Mouse (Mus musculus): Measurements from ENCODE around the gene Mapkap1. TPM values are rescaled to one million over a fixed set of nuclear protein-coding genes. Genes with fewer than 3 reads are reported as not detected.

Mapkap1 gene
- polyA plus RNA-seq, 1 experiment from 2014 or later, result 99.7 TPM

DNA sequence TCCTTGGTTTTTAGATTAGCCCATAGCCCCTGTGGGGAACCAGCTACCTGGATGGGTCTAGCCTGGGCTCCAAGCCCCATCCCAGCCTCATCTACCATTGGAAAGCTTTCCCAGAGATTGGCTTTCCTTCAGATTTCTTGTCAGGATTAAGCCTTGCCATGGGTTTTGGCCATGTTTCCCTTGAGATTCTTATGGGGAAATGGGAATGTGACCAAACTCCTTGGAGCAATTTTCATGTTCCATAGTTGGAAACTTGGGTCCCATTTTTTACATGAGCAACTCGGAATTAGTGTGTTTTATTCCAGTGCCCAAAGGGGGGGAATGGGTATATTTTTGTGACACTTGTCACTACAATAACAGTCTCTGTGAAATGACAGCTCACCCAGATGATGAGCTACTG, 125.8 kb downstream of the Mapkap1 start:
- Histone ChIP-seq H3K27me3 (ENCODE audit: control insufficient read depth, insufficient read depth, low read length) (no peaks in the 10 kb centered on the region), H3K27ac (ENCODE audit: low read depth, low read length) (no peak overlapping the region), H3K4me3 (ENCODE audit: low read length) (no peak overlapping the region), H3K4me1 (ENCODE audit: control insufficient read depth, insufficient read depth, low read length) (0 out of 2 replicates have a peak, but pooled peaks cover 2% of the 10 kb centered on the region), H3K9ac (ENCODE audit: low read depth, low read length) (no peak overlapping the region), H3K4me2 (replicated peaks; ENCODE audit: low read depth, low read length) (no peak overlapping the region), H3K36me3 (ENCODE audit: control insufficient read depth, insufficient read depth, low read length) (0 out of 2 replicates have a peak, but pooled peaks cover 2% of the 10 kb centered on the region), H3K9me3 (ENCODE audit: control insufficient read depth, low read length) (no peaks in the 10 kb centered on the region)
- no peak for ATAC-seq (ENCODE audit: low FRiP score, low TSS enrichment)
- 84% methylated on average over 1 of the region's 1 CpGs for WGBS

DNA sequence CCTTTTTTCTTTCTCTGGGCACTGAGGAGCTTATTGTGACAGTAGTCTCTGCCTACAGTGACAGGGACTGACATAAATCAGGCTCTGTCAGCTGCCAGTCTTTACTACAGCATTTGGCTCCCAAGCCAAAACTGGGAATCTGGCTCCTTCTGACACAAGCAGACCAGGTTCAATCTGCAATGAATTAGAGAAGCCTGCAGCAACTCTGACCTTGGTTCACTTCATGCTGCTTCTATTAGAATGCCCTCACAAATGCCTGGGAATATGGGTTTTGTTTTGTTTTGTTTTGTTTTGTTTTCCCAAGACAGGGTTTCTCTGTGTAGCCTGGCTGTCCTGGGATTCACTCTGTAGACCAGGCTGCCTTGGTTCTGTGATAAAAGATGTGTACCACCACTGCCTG, 126.7 kb downstream of the Mapkap1 start:
- ATAC-seq (ENCODE audit: low FRiP score, low TSS enrichment), result no peak
- H3K4me1 ChIP-seq (ENCODE audit: control insufficient read depth, insufficient read depth, low read length), result 0 out of 2 replicates have a peak, but pooled peaks cover 2% of the 10 kb centered on the region
- H3K36me3 ChIP-seq (ENCODE audit: control insufficient read depth, insufficient read depth, low read length), result 0 out of 2 replicates have a peak, but pooled peaks cover 2% of the 10 kb centered on the region
- no peaks in the 10 kb centered on the region for H3K27me3 ChIP-seq (ENCODE audit: control insufficient read depth, insufficient read depth, low read length)
- H3K9me3 ChIP-seq (ENCODE audit: control insufficient read depth, low read length), result no peaks in the 10 kb centered on the region
- H3K9ac ChIP-seq (ENCODE audit: low read depth, low read length), result no peak overlapping the region
- H3K4me2 ChIP-seq (replicated peaks; ENCODE audit: low read depth, low read length), result no peak overlapping the region
- no peak overlapping the region for H3K27ac ChIP-seq (ENCODE audit: low read depth, low read length)
- no peak overlapping the region for H3K4me3 ChIP-seq (ENCODE audit: low read length)

DNA sequence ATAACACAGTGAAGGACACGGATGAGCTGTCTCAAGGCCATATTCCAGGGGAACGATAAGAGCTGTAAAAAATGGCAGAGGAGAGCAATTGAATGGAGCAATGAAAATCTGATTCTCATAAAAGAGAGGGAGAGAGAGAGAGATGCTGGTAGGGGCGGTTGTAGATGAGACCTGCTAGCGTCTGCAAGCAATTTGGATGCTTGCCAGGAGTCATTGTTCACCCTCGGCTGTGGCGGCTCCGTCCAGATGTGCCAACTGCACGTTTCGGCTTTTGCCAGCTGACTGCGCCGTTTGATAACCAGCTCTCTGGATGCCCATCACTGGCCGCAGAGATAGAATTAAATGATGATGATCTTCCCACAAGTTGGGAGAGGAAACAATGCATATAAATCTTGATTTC, 128.4 kb downstream of the Mapkap1 start:
- no peak for ATAC-seq (ENCODE audit: low FRiP score, low TSS enrichment)
- no peak overlapping the region for H3K4me3 ChIP-seq (ENCODE audit: low read length)
- no peak overlapping the region for H3K9ac ChIP-seq (ENCODE audit: low read depth, low read length)
- WGBS, result 70% methylated on average over 12 of the region's 12 CpGs
- 0 out of 2 replicates have a peak, but pooled peaks cover 2% of the 10 kb centered on the region for H3K36me3 ChIP-seq (ENCODE audit: control insufficient read depth, insufficient read depth, low read length)
- H3K4me1 ChIP-seq (ENCODE audit: control insufficient read depth, insufficient read depth, low read length), result 0 out of 2 replicates have a peak, but pooled peaks cover 2% of the 10 kb centered on the region
- no peaks in the 10 kb centered on the region for H3K9me3 ChIP-seq (ENCODE audit: control insufficient read depth, low read length)
- H3K27ac ChIP-seq (ENCODE audit: low read depth, low read length), result no peak overlapping the region
- H3K4me2 ChIP-seq (replicated peaks; ENCODE audit: low read depth, low read length), result no peak overlapping the region
- H3K27me3 ChIP-seq (ENCODE audit: control insufficient read depth, insufficient read depth, low read length), result no peaks in the 10 kb centered on the region

DNA sequence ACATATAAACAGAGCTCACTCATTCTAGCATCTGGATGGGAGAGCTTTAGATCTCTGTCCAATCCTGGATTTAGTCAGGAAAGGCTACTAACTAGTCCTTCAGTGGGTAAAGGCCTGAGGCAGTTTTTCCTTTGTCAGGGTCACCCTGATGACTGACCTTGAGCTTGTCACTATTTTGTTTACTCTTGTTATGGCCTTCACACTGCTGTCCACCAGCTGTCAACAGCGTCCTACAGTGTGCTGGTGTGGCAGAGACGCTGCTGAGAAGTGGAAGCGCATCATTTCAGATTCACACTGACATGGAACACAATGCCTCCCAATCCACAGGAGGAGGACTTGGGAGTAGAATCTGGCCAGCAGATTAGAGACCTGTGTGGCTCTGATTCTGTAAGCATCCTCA, 130.8 kb downstream of the Mapkap1 start:
- Histone ChIP-seq H3K9ac (ENCODE audit: low read depth, low read length) (no peak overlapping the region), H3K4me1 (ENCODE audit: control insufficient read depth, insufficient read depth, low read length) (no peaks in the 10 kb centered on the region), H3K27me3 (ENCODE audit: control insufficient read depth, insufficient read depth, low read length) (no peaks in the 10 kb centered on the region), H3K4me3 (ENCODE audit: low read length) (no peak overlapping the region), H3K36me3 (ENCODE audit: control insufficient read depth, insufficient read depth, low read length) (peaks cover 2% of the 10 kb centered on the region; the same call in 1 of the 2 replicates), H3K4me2 (replicated peaks; ENCODE audit: low read depth, low read length) (no peak overlapping the region), H3K27ac (ENCODE audit: low read depth, low read length) (no peak overlapping the region), H3K9me3 (ENCODE audit: control insufficient read depth, low read length) (no peaks in the 10 kb centered on the region)
- ATAC-seq (ENCODE audit: low FRiP score, low TSS enrichment), result no peak
- 85% methylated on average over 3 of the region's 3 CpGs for WGBS

DNA sequence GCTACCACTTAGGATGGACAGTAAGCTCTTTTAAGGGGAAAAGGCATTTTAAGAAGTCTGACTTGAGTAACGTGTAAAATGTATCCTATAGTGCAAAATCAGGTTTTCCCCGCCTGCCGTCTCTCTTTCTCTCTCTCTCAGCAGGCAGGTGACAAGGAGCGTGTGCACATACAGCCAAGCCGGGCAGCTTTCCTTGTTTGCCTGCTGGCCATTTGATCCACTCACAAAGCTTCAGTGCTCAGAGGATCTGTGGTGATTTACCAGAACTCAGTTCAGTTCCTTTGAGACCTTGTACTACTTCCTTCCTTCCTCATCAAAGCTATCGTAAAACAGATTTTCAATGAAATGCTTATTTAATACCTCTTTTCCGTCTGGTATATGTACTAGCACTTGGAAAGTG, 137.0 kb downstream of the Mapkap1 start:
- Histone ChIP-seq H3K27me3 (ENCODE audit: control insufficient read depth, insufficient read depth, low read length) (no peaks in the 10 kb centered on the region), H3K9me3 (ENCODE audit: control insufficient read depth, low read length) (no peaks in the 10 kb centered on the region), H3K4me2 (replicated peaks; ENCODE audit: low read depth, low read length) (no peak overlapping the region), H3K27ac (ENCODE audit: low read depth, low read length) (no peak overlapping the region), H3K9ac (ENCODE audit: low read depth, low read length) (no peak overlapping the region), H3K36me3 (ENCODE audit: control insufficient read depth, insufficient read depth, low read length) (no peaks in the 10 kb centered on the region; the same call in 1 of the 2 replicates), H3K4me1 (ENCODE audit: control insufficient read depth, insufficient read depth, low read length) (0 out of 2 replicates have a peak, but pooled peaks cover 2% of the 10 kb centered on the region), H3K4me3 (ENCODE audit: low read length) (no peak overlapping the region)
- no peak for ATAC-seq (ENCODE audit: low FRiP score, low TSS enrichment)
- 56% methylated on average over 7 of the region's 7 CpGs for WGBS

DNA sequence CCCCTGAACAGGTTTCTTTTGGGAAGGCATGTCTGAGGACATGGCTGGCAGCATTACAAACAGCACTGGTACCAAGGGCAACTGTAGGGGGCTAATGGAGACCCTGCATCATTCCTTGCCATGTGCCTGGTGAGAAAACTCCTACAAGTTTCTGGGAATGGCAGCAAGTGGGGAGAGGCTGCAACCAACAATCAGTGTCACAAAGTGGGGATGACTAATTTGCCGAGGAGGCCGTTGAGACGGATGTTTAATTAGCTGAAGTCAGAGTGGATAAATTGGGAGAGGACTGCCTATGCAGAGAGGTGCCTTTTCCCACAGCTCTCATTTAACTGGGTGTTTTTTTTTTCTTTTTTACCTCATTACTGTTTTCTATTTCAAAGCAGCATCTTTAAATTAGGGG, 137.4 kb downstream of the Mapkap1 start:
- Histone ChIP-seq H3K27ac (ENCODE audit: low read depth, low read length) (no peak overlapping the region), H3K27me3 (ENCODE audit: control insufficient read depth, insufficient read depth, low read length) (no peaks in the 10 kb centered on the region), H3K4me1 (ENCODE audit: control insufficient read depth, insufficient read depth, low read length) (0 out of 2 replicates have a peak, but pooled peaks cover 2% of the 10 kb centered on the region), H3K4me3 (ENCODE audit: low read length) (no peak overlapping the region), H3K36me3 (ENCODE audit: control insufficient read depth, insufficient read depth, low read length) (no peaks in the 10 kb centered on the region; the same call in 1 of the 2 replicates), H3K9ac (ENCODE audit: low read depth, low read length) (no peak overlapping the region), H3K9me3 (ENCODE audit: control insufficient read depth, low read length) (no peaks in the 10 kb centered on the region), H3K4me2 (replicated peaks; ENCODE audit: low read depth, low read length) (no peak overlapping the region)
- WGBS, result 38% methylated on average over 3 of the region's 3 CpGs
- ATAC-seq (ENCODE audit: low FRiP score, low TSS enrichment), result no peak

DNA sequence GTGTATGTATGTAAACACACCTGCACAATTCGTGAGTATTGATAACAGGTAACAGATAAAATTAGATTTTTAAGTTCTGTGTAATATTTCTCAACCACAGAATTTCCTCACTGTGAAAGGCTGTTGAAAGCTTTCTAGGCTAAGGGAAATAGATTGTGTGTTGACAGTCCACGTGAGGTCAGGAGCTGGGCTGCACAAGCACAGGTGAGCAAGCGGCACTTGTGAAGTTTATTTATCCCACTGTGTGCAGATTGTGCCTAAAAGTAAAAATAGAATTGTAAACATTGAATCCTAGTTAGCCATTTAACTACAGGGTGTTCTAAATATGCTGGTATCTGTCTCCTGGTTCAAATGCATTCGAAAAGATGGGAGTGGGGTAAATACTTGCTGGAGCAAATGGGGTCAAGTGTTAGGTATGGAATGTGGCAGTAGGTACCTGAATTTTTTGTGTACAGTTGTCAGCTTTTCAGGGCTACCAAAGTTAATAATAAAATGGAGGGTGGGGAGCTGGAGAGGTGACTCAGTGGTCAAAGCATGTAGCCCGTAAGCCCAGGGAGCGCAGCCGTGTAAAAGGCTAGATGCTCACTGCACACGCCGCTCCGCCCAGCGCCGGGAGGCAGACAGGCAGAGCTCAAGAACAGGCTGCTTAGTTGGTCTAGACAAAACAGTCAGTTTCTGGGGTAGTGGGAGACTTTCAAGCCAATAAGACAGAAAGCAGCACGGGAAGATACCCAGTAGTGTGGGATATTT, 138.2 kb downstream of the Mapkap1 start:
- H3K27ac ChIP-seq (ENCODE audit: low read depth, low read length), result no peak overlapping the region
- 85% methylated on average over 13 of the region's 13 CpGs for WGBS
- no peaks in the 10 kb centered on the region; the same call in 1 of the 2 replicates for H3K36me3 ChIP-seq (ENCODE audit: control insufficient read depth, insufficient read depth, low read length)
- ATAC-seq (ENCODE audit: low FRiP score, low TSS enrichment), result no peak
- no peaks in the 10 kb centered on the region for H3K9me3 ChIP-seq (ENCODE audit: control insufficient read depth, low read length)
- no peak overlapping the region for H3K4me3 ChIP-seq (ENCODE audit: low read length)
- no peak overlapping the region for H3K9ac ChIP-seq (ENCODE audit: low read depth, low read length)
- H3K4me2 ChIP-seq (replicated peaks; ENCODE audit: low read depth, low read length), result no peak overlapping the region
- no peaks in the 10 kb centered on the region for H3K27me3 ChIP-seq (ENCODE audit: control insufficient read depth, insufficient read depth, low read length)
- H3K4me1 ChIP-seq (ENCODE audit: control insufficient read depth, insufficient read depth, low read length), result peaks cover 10% of the 10 kb centered on the region

DNA sequence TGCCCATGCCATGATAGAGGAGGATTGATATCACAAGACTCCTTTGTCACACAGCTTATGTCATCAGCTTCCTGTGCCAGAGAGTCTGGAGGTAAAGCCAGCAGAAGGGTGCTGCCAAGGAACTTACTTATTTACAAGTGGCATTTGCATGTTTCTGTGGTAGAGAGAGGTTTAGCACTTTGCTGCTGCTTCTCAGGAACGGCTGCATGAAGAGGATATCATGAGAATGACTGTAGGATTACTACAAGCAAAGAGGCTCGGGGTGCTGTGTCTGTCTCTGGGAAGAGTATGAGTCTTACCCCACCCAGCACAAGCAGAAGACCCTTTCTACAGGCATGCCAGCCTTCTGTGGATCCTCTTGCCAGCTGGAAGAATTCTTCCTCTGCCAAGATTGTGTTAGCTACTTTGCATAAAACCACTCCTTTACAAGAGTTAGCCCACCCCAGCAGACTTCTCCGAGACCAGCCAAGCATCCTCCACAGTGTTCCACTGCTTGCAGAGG, 139.7 kb downstream of the Mapkap1 start:
- Histone ChIP-seq H3K9ac (ENCODE audit: low read depth, low read length) (no peak overlapping the region), H3K9me3 (ENCODE audit: control insufficient read depth, low read length) (no peaks in the 10 kb centered on the region), H3K4me1 (ENCODE audit: control insufficient read depth, insufficient read depth, low read length) (peaks cover 13% of the 10 kb centered on the region), H3K27me3 (ENCODE audit: control insufficient read depth, insufficient read depth, low read length) (no peaks in the 10 kb centered on the region), H3K4me2 (replicated peaks; ENCODE audit: low read depth, low read length) (no peak overlapping the region), H3K36me3 (ENCODE audit: control insufficient read depth, insufficient read depth, low read length) (no peaks in the 10 kb centered on the region; the same call in 1 of the 2 replicates), H3K4me3 (ENCODE audit: low read length) (no peak overlapping the region), H3K27ac (ENCODE audit: low read depth, low read length) (no peak overlapping the region)
- WGBS, result 79% methylated on average over 3 of the region's 3 CpGs
- no peak for ATAC-seq (ENCODE audit: low FRiP score, low TSS enrichment)

DNA sequence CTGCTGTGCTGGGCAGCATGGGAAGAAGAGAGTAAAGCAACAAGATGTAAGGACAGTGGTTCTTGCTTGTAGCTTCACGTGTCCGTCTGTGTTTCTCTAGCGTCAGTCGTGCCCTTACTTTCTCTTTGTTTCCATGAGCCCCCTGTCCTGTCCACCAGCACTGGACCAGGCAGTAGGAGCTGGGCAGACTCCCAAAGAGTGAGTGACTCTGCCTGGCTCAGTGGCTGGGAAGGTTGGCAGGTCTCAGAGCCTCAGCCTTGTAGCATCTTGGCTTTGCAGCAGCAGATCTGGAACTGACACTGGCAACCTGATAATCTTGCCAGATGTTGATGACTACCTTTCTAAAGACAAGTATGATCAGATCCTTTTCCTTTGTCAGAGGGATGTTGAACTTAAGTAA, 140.9 kb downstream of the Mapkap1 start:
- no peak for ATAC-seq (ENCODE audit: low FRiP score, low TSS enrichment)
- Histone ChIP-seq H3K27me3 (ENCODE audit: control insufficient read depth, insufficient read depth, low read length) (no peaks in the 10 kb centered on the region), H3K27ac (ENCODE audit: low read depth, low read length) (no peak overlapping the region), H3K4me3 (ENCODE audit: low read length) (no peak overlapping the region), H3K9me3 (ENCODE audit: control insufficient read depth, low read length) (no peaks in the 10 kb centered on the region), H3K4me1 (ENCODE audit: control insufficient read depth, insufficient read depth, low read length) (peaks cover 13% of the 10 kb centered on the region), H3K4me2 (replicated peaks; ENCODE audit: low read depth, low read length) (no peak overlapping the region), H3K36me3 (ENCODE audit: control insufficient read depth, insufficient read depth, low read length) (no peaks in the 10 kb centered on the region), H3K9ac (ENCODE audit: low read depth, low read length) (no peak overlapping the region)
- WGBS, result 94% methylated on average over 4 of the region's 4 CpGs
